Mouse (Mus musculus) liver, embryonic 15.5 days (tissue): Measurements from ENCODE around the gene Osbpl11. TPM values are rescaled to one million over a fixed set of nuclear protein-coding genes. Genes with fewer than 3 reads are reported as not detected.

Source experiments
- ATAC-seq: fragments of 200-750 bp; cut with Nextera tagmentation; 2 replicates; pipeline ENCODE4 v1.8.0; 2017; ENCODE audit warnings: moderate number of reproducible peaks, mild to moderate bottlenecking, moderate library complexity; ENCODE audit not compliant: insufficient read depth
- H3K27ac ChIP-seq: fragments of 300-500 bp; sonication (generic); replicated peaks from 2 replicates; pipeline ENCODE4 v1.5.1; 2015; ENCODE audit warnings: mild to moderate bottlenecking, inconsistent platforms
- H3K27me3 ChIP-seq: fragments of 300-500 bp; sonication (generic); 2 replicates; pipeline ENCODE4 v1.6.1; 2015; ENCODE audit warnings: mild to moderate bottlenecking, inconsistent platforms
- H3K36me3 ChIP-seq: fragments of 300-500 bp; sonication (generic); replicated peaks from 2 replicates; pipeline ENCODE4 v1.6.1; 2015; ENCODE audit warnings: moderate library complexity, mild to moderate bottlenecking, inconsistent platforms
- H3K4me1 ChIP-seq: fragments of 300-500 bp; sonication (generic); replicated peaks from 2 replicates; pipeline ENCODE4 v1.6.1; 2015; ENCODE audit warnings: inconsistent platforms
- H3K4me2 ChIP-seq: fragments of 300-500 bp; sonication (generic); 2 replicates; pipeline ENCODE4 v1.6.1; 2015; ENCODE audit warnings: moderate library complexity, mild to moderate bottlenecking, inconsistent platforms
- H3K4me3 ChIP-seq: fragments of 300-500 bp; sonication (generic); replicated peaks from 2 replicates; pipeline ENCODE4 v1.5.1; 2015; ENCODE audit warnings: mild to moderate bottlenecking, inconsistent platforms
- H3K9ac ChIP-seq: fragments of 300-500 bp; sonication (generic); 2 replicates; pipeline ENCODE4 v1.6.1; 2015; ENCODE audit warnings: moderate library complexity, mild to moderate bottlenecking, inconsistent platforms
- H3K9me3 ChIP-seq: fragments of 300-500 bp; sonication (generic); replicated peaks from 2 replicates; pipeline ENCODE4 v1.6.1; 2016; ENCODE audit warnings: inconsistent platforms
- WGBS: fragments of 180-500 bp; shearing (Covaris S2); methylation state at CpG from one replicate; pipeline ENCODE4 v1.1.7; 2015; ENCODE audit warnings: mixed read lengths; ENCODE audit not compliant: insufficient replicate concordance; 5-methylcytosine and 5-hydroxymethylcytosine counted together
- polyA plus RNA-seq: library from polyadenylated mRNA; unstranded; fragments of >200 nt; fragmentation: Nextera tagmentation; extraction: Ambion mirVana; gene quantifications from 2 replicates; pipeline ENCODE4 v1.2.1, GENCODE M21; 2015

Gene Osbpl11
- polyA plus RNA-seq, 1 experiment from 2014 or later, result 5.6 TPM

GRCm38 (mm10) chr16:33262096-33262495, 77.2 kb downstream of the Osbpl11 start:
- ATAC-seq, result no peak
- Histone ChIP-seq H3K9me3 (no peaks in the 10 kb centered on the region), H3K27me3 (no peaks in the 10 kb centered on the region), H3K4me3 (no peak overlapping the region), H3K36me3 (peaks cover 25% of the 10 kb centered on the region), H3K4me2 (no peak overlapping the region), H3K27ac (no peak overlapping the region), H3K4me1 (peaks cover 22% of the 10 kb centered on the region), H3K9ac (no peak overlapping the region)
- 14% methylated on average over 1 of the region's 1 CpGs for WGBS

- WGBS, result 55% methylated on average over 9 of the region's 9 CpGs
- Histone ChIP-seq H3K9ac (no peak overlapping the region), H3K4me1 (no peaks in the 10 kb centered on the region), H3K9me3 (no peaks in the 10 kb centered on the region), H3K27ac (no peak overlapping the region), H3K4me3 (no peak overlapping the region), H3K27me3 (no peaks in the 10 kb centered on the region), H3K4me2 (no peak overlapping the region), H3K36me3 (peaks cover 47% of the 10 kb centered on the region)
- ATAC-seq, result no peak
These were observed 82.9 kb downstream of the Osbpl11 start for GRCm38 (mm10) chr16:33267616-33268253.

- Histone ChIP-seq H3K4me1 (no peaks in the 10 kb centered on the region), H3K4me2 (no peak overlapping the region), H3K36me3 (peaks cover 33% of the 10 kb centered on the region), H3K27me3 (no peaks in the 10 kb centered on the region), H3K4me3 (no peak overlapping the region), H3K9me3 (no peaks in the 10 kb centered on the region), H3K27ac (no peak overlapping the region), H3K9ac (no peak overlapping the region)
- ATAC-seq, result no peak
- 76% methylated on average over 4 of the region's 4 CpGs for WGBS
These were observed 87.0 kb downstream of the Osbpl11 start for GRCm38 (mm10) chr16:33271824-33272223.

- H3K4me2 ChIP-seq, result no peak overlapping the region
- no peak overlapping the region for H3K9ac ChIP-seq
- peaks cover 19% of the 10 kb centered on the region for H3K36me3 ChIP-seq
- H3K4me1 ChIP-seq, result no peaks in the 10 kb centered on the region
- 43% methylated on average over 1 of the region's 1 CpGs for WGBS
- H3K27ac ChIP-seq, result no peak overlapping the region
- H3K27me3 ChIP-seq, result no peaks in the 10 kb centered on the region
- no peak for ATAC-seq
- H3K9me3 ChIP-seq, result no peaks in the 10 kb centered on the region
- H3K4me3 ChIP-seq, result no peak overlapping the region
These were observed 98.2 kb downstream of the Osbpl11 start for GRCm38 (mm10) chr16:33283079-33283478.

- WGBS, result 60% methylated on average over 9 of the region's 9 CpGs
- Histone ChIP-seq H3K4me1 (no peaks in the 10 kb centered on the region), H3K27ac (no peak overlapping the region), H3K9ac (no peak overlapping the region), H3K4me3 (no peak overlapping the region), H3K4me2 (no peak overlapping the region), H3K27me3 (no peaks in the 10 kb centered on the region), H3K36me3 (peaks cover 64% of the 10 kb centered on the region), H3K9me3 (no peaks in the 10 kb centered on the region)
- no peak for ATAC-seq
These were observed 103.7 kb downstream of the Osbpl11 start for GRCm38 (mm10) chr16:33288536-33288935.

GRCm38 (mm10) chr16:33289981-33290380, 105.1 kb downstream of the Osbpl11 start:
- ATAC-seq, result no peak
- 81% methylated on average over 7 of the region's 7 CpGs for WGBS
- H3K9me3 ChIP-seq, result no peaks in the 10 kb centered on the region
- no peak overlapping the region for H3K27ac ChIP-seq
- H3K4me1 ChIP-seq, result no peaks in the 10 kb centered on the region
- H3K4me3 ChIP-seq, result no peak overlapping the region
- no peak overlapping the region for H3K9ac ChIP-seq
- peaks cover 77% of the 10 kb centered on the region for H3K36me3 ChIP-seq
- H3K27me3 ChIP-seq, result no peaks in the 10 kb centered on the region
- H3K4me2 ChIP-seq, result no peak overlapping the region

- no peak overlapping the region for H3K4me2 ChIP-seq
- H3K27me3 ChIP-seq, result no peaks in the 10 kb centered on the region
- H3K9me3 ChIP-seq, result no peaks in the 10 kb centered on the region
- no peak overlapping the region for H3K27ac ChIP-seq
- WGBS, result 75% methylated on average over 7 of the region's 7 CpGs
- no peak for ATAC-seq
- H3K4me1 ChIP-seq, result no peaks in the 10 kb centered on the region
- peaks cover 86% of the 10 kb centered on the region for H3K36me3 ChIP-seq
- no peak overlapping the region for H3K9ac ChIP-seq
- H3K4me3 ChIP-seq, result no peak overlapping the region
These were observed 107.4 kb downstream of the Osbpl11 start for GRCm38 (mm10) chr16:33292241-33292640.

Other genes starting within 250 kb of the Osbpl11 start
- gene Iqcg, start 128.9 kb upstream of the Osbpl11 start, polyA plus RNA-seq, result 0.73 and 0.94 TPM in 2 replicates
- gene Rpl35a, start 128.6 kb upstream of the Osbpl11 start, polyA plus RNA-seq, result 445 and 520 TPM in 2 replicates
- 0.63 and 0.77 TPM in 2 replicates for gene Lmln, start 122.5 kb upstream of the Osbpl11 start, polyA plus RNA-seq
- gene Snx4, start 66.4 kb downstream of the Osbpl11 start, polyA plus RNA-seq, result 21.8 and 22.5 TPM in 2 replicates
- gene Zfp148, start 195.8 kb downstream of the Osbpl11 start, polyA plus RNA-seq, result 12.5 and 12.8 TPM in 2 replicates